15 mouse cellular contexts compared by ENCODE assay signal in the genomic region with DNA sequence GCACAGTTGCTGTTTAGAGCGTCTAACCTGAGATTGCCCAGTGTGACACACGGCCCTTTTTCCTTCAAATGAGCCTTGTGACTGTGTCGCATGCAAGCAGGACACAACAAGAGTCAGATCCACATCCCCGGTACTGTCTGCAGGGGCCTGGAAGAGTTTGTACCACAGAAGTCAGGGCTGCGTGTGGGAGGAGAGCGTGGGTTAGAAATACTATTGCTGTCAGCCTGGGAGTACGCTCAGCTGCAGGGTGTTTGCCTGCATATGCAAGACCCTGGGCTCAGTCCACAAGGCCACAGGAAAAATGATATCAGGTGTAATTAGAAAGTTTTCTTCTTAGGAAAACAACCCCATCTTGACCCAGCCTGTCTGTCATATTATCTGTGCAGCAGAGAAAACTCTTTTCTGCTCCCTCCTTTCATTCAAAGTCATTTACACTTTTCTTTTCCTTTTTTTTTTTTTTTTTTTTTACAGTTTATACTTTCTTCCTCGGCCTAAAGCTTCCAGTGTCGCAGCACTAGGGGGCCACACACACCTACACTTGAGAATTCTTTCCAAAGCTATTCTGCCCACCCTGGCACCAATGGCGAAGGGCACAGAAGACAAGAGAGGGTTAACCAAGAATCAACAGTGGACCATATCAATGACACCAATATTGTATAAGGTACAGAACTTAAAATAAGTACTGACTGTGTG.
DNase-seq lines count a peak whose midpoint lies in the region; ATAC-seq and TF ChIP-seq lines count a peak whose summit lies in the region.
"Had no signal": no experiment of that assay in that cellular context is flagged by ENCODE, and none has a peak within 500 bp of the region (broad histone marks: within the 10 kb centered on the region; RNA-seq: fewer than 3 reads in every experiment).

No protein-coding gene starts in this region.

- H3K4me2 ChIP-seq in hindbrain, postnatal 0 days (ENCODE audit: low read depth, low read length), result no peak overlapping the region
- H3K4me2 ChIP-seq in hindbrain, embryonic 12.5 days (replicated peaks), result no peak overlapping the region
- H3K4me2 ChIP-seq in CH12.LX (ENCODE audit: insufficient read depth, low read depth, poor library complexity, severe bottlenecking), result no peak overlapping the region
- H3K4me2 ChIP-seq: liver, embryonic 12.5 days; lung, embryonic 15.5 days; midbrain, embryonic 15.5 days had no signal

- no peaks in the 10 kb centered on the region for H3K9me3 ChIP-seq in hindbrain, postnatal 0 days (ENCODE audit: low read length)
- no peaks in the 10 kb centered on the region for H3K9me3 ChIP-seq in hindbrain, embryonic 12.5 days (replicated peaks)
- peaks cover 2% of the 10 kb centered on the region for H3K9me3 ChIP-seq in CH12.LX (replicated peaks; ENCODE audit: low read length)
- H3K9me3 ChIP-seq: liver, embryonic 12.5 days; lung, embryonic 15.5 days; midbrain, embryonic 15.5 days had no signal

- in situ Hi-C loops in CH12.LX (cut with MboI; ENCODE audit: low pct_ligation_motif_present, low pct_unique_long_range_greater_than_20kb, low sequenced_read_pairs), result loop anchor here (25.0 kb wide), 1 partner anchor 643 kb away; no protein-coding TSS in a partner anchor

- 85% methylated on average over 10 of the region's 10 CpGs for WGBS in hindbrain, postnatal 0 days
- whole genome bisulfite sequencing in hindbrain, embryonic 12.5 days, result 81% methylated on average over 10 of the region's 10 CpGs

- no peaks in the 10 kb centered on the region for H3K36me3 ChIP-seq in hindbrain, postnatal 0 days (ENCODE audit: insufficient read depth, low read length)
- H3K36me3 ChIP-seq in hindbrain, embryonic 12.5 days, result no peaks in the 10 kb centered on the region
- H3K36me3 ChIP-seq in CH12.LX (replicated peaks in 1 of 2; ENCODE audit: control insufficient read depth in 1 of 2, insufficient read depth in 1 of 2, low read length in 1 of 2), result no peaks in the 10 kb centered on the region
- H3K36me3 ChIP-seq: liver, embryonic 12.5 days; lung, embryonic 15.5 days; midbrain, embryonic 15.5 days had no signal

- peak; percentile 40 for TF ChIP-seq RAD21 in CH12.LX (IDR thresholded peaks at IDR 0.05; ENCODE audit: low read depth, low read length)

- no peak for ATAC-seq in hindbrain, postnatal 0 days
- no peak for ATAC-seq in hindbrain, embryonic 12.5 days (ENCODE audit: low FRiP score)
- ATAC-seq in CD4-positive, CD25-positive, alpha-beta regulatory T cell, adult 4 months, result no peak
- ATAC-seq: liver, embryonic 12.5 days; midbrain, embryonic 15.5 days had no signal

- dilution Hi-C loops in CH12.LX (cut with MboI; ENCODE audit: extremely low pct_ligation_motif_present, extremely low pct_unique_long_range_greater_than_20kb, low sequenced_read_pairs), result no loop called here

- 0 out of 2 replicates have a peak, but pooled peaks have one; percentile 22 for TF ChIP-seq CTCF in hindbrain, postnatal 0 days (IDR thresholded peaks at IDR 0.05; ENCODE audit: low read depth)
- peak in 1 of 2 experiments; percentile 38; a peak in 2 of 4 replicates for TF ChIP-seq CTCF in CH12.LX (conservative IDR thresholded peaks at IDR 0.05 in 1 of 2, IDR thresholded peaks at IDR 0.05 in 1 of 2; ENCODE audit: low read depth in 2 of 2, low read length in 2 of 2)

- H3K4me3 ChIP-seq in hindbrain, postnatal 0 days (ENCODE audit: low read length), result no peak overlapping the region
- H3K4me3 ChIP-seq in hindbrain, embryonic 12.5 days, result no peak overlapping the region
- H3K4me3 ChIP-seq in CH12.LX (replicated peaks in 1 of 3; ENCODE audit: low read depth in 2 of 3, low read length in 2 of 3, poor library complexity in 1 of 3), result no peak overlapping the region
- H3K4me3 ChIP-seq: liver, embryonic 12.5 days; lung, embryonic 15.5 days; midbrain, embryonic 15.5 days had no signal

- no peak for DNase-seq in hindbrain, postnatal 0 days (ENCODE audit: low spot score)
- peak; percentile 18 to 27 for DNase-seq in left cerebral cortex, adult 18-20 months (ENCODE audit: low spot score in 2 of 2)
- DNase-seq in left cerebral cortex, adult 9 months (ENCODE audit: low spot score in 2 of 2), result no peak
- DNase-seq in CH12.LX (ENCODE audit: extremely low read depth), result no peak
- peak; percentile 66 for DNase-seq in brain, adult 2 months (ENCODE audit: low read depth, low spot score)
- DNase-seq: B cell, adult 2 months; gastrocnemius, postnatal 14 days; heart, postnatal 10 days; kidney, adult 8-10 months; right cerebral cortex, postnatal 14 days had no signal

- no peak for TF ChIP-seq POLR2A in CH12.LX (IDR thresholded peaks at IDR 0.05; ENCODE audit: low read depth, low read length)

- H3K27me3 ChIP-seq in hindbrain, postnatal 0 days (ENCODE audit: insufficient read depth, low read length), result no peaks in the 10 kb centered on the region
- no peaks in the 10 kb centered on the region for H3K27me3 ChIP-seq in hindbrain, embryonic 12.5 days
- H3K27me3 ChIP-seq in CH12.LX (replicated peaks), result no peaks in the 10 kb centered on the region
- H3K27me3 ChIP-seq: liver, embryonic 12.5 days; lung, embryonic 15.5 days; midbrain, embryonic 15.5 days had no signal

- no peak overlapping the region for H3K27ac ChIP-seq in hindbrain, postnatal 0 days
- no peak overlapping the region for H3K27ac ChIP-seq in hindbrain, embryonic 12.5 days
- H3K27ac ChIP-seq in CH12.LX (ENCODE audit: insufficient read depth, low read depth), result no peak overlapping the region
- H3K27ac ChIP-seq: liver, embryonic 12.5 days; lung, embryonic 15.5 days; midbrain, embryonic 15.5 days had no signal

- TF ChIP-seq EP300 in CH12.LX (IDR thresholded peaks at IDR 0.05; ENCODE audit: low read length), result no peak

- no peak overlapping the region for H3K9ac ChIP-seq in hindbrain, postnatal 0 days (replicated peaks; ENCODE audit: low read length)
- no peak overlapping the region for H3K9ac ChIP-seq in hindbrain, embryonic 12.5 days
- H3K9ac ChIP-seq in CH12.LX (ENCODE audit: insufficient read depth, low read depth), result no peak overlapping the region
- H3K9ac ChIP-seq: liver, embryonic 12.5 days; lung, embryonic 15.5 days; midbrain, embryonic 15.5 days had no signal

- no peaks in the 10 kb centered on the region for H3K79me2 ChIP-seq in CH12.LX (replicated peaks; ENCODE audit: control insufficient read depth, extremely low read depth, insufficient read depth, poor library complexity, severe bottlenecking)

- no peaks in the 10 kb centered on the region for H3K4me1 ChIP-seq in hindbrain, postnatal 0 days (ENCODE audit: insufficient read depth, low read length)
- H3K4me1 ChIP-seq in hindbrain, embryonic 12.5 days, result peaks cover 12% of the 10 kb centered on the region
- H3K4me1 ChIP-seq in CH12.LX (ENCODE audit: control insufficient read depth in 1 of 2, insufficient read depth in 2 of 2), result no peaks in the 10 kb centered on the region
- H3K4me1 ChIP-seq: liver, embryonic 12.5 days had no signal

TF ChIP-seq in CH12.LX, 34 proteins besides CTCF, POLR2A, EP300 and RAD21:
- TF ChIP-seq ZNF384 (IDR thresholded peaks at IDR 0.05; ENCODE audit: low read depth, low read length), result peak; percentile 80
- TF ChIP-seq SMC3 (IDR thresholded peaks at IDR 0.05; ENCODE audit: low read depth, low read length), result peak; percentile 14; the same call in 1 of the 2 replicates
- no peak for TF ChIP-seq MAZ (IDR thresholded peaks at IDR 0.05; ENCODE audit: low read depth, low read length)
- no peak for TF ChIP-seq POLR2AphosphoS2 (IDR thresholded peaks at IDR 0.05; ENCODE audit: low read depth, low read length)
- no peak for TF ChIP-seq GABPA (IDR thresholded peaks at IDR 0.05; ENCODE audit: insufficient replicate concordance, low read depth, low read length)
- TF ChIP-seq NRF1 (IDR thresholded peaks at IDR 0.05; ENCODE audit: low read depth, low read length), result no peak

Comparison
In these comparisons a context has a peak if more than half of its experiments do, and no peak if none do; other contexts are left out.
1. DNase-seq: peak in left cerebral cortex, adult 18-20 months (2 of 2) and brain, adult 2 months (single experiment); none in hindbrain, postnatal 0 days (single experiment), left cerebral cortex, adult 9 months (0 of 2) and CH12.LX (single experiment).